Mouse (Mus musculus) bone marrow macrophage, adult 2 months (primary cell): ENCODE data around the gene Dvl2. TPM values are rescaled to one million over a fixed set of nuclear protein-coding genes. Genes with fewer than 3 reads are reported as not detected.
A peak's percentile ranks its signal among the peaks of the same experiment; 100 is the strongest.

Experiments used
- H3K27ac ChIP-seq: 2 replicates; pipeline ENCODE4 v1.5.1; 2012; ENCODE audit warnings: low read depth, low read length; ENCODE audit not compliant: insufficient read depth
- H3K4me1 ChIP-seq: 2 replicates; pipeline ENCODE4 v1.6.1; 2012; ENCODE audit warnings: low read length; ENCODE audit not compliant: control insufficient read depth, insufficient read depth
- H3K4me3 ChIP-seq: 2 replicates; pipeline ENCODE4 v1.5.1; 2012; ENCODE audit warnings: mild to moderate bottlenecking, low read length, moderate library complexity; ENCODE audit not compliant: insufficient read depth
- CTCF ChIP-seq: IDR thresholded peaks from 2 replicates; pipeline ENCODE4 v1.5.1; 2012; ENCODE audit warnings: low read depth, mild to moderate bottlenecking, low read length, moderate library complexity
- POLR2A ChIP-seq: IDR thresholded peaks from 2 replicates; pipeline ENCODE4 v1.6.1; 2012; ENCODE audit warnings: mild to moderate bottlenecking, low read depth, low read length, borderline replicate concordance
- polyA plus RNA-seq: library from polyadenylated mRNA; stranded (reverse); fragments of >200 nt; gene quantifications from 2 replicates; pipeline ENCODE4 v1.2.4, GENCODE M21; 2012; ENCODE audit not compliant: missing spikeins, insufficient read depth, insufficient read length

Dvl2 gene
- polyA plus RNA-seq, 1 experiment, result 25.8 TPM

GRCm38 (mm10) chr11:70017199-70017767 lies 16.9 kb downstream of the Dvl2 start:
- Histone ChIP-seq H3K27ac (no peak overlapping the region), H3K4me1 (peaks cover 24% of the 10 kb centered on the region)

GRCm38 (mm10) chr11:70018131-70018990 lies 18.0 kb downstream of the Dvl2 start:
- H3K4me3 ChIP-seq, result peak overlapping the region; percentile 51
- peaks cover 24% of the 10 kb centered on the region for H3K4me1 ChIP-seq
- H3K27ac ChIP-seq, result no peak overlapping the region
- TF ChIP-seq CTCF, result no peak

More at GRCm38 (mm10) chr11:70017199-70017767, 16.9 kb downstream of the Dvl2 start:
- TF ChIP-seq CTCF, result no peak
- TF ChIP-seq POLR2A, result no peak
- H3K4me3 ChIP-seq, result no peak overlapping the region

- TF ChIP-seq POLR2A (no peak), CTCF (no peak)
- Histone ChIP-seq H3K27ac (no peak overlapping the region), H3K4me1 (peaks cover 22% of the 10 kb centered on the region), H3K4me3 (peak overlapping the region; percentile 46; the same call in 1 of the 2 replicates)
These were observed 19.2 kb downstream of the Dvl2 start for GRCm38 (mm10) chr11:70019495-70020021.

GRCm38 (mm10) chr11:70020022-70020631 lies 19.7 kb downstream of the Dvl2 start:
- peaks cover 20% of the 10 kb centered on the region for H3K4me1 ChIP-seq
- H3K27ac ChIP-seq, result peak overlapping the region; percentile 3; the same call in 1 of the 2 replicates
- TF ChIP-seq POLR2A (no peak), CTCF (no peak)
- peak overlapping the region; percentile 16; the same call in 1 of the 2 replicates for H3K4me3 ChIP-seq

- Histone ChIP-seq H3K27ac (no peak overlapping the region), H3K4me1 (peaks cover 20% of the 10 kb centered on the region), H3K4me3 (peak overlapping the region; percentile 68)
- peak; percentile 58 for TF ChIP-seq CTCF
- no peak for TF ChIP-seq POLR2A
These were observed 20.4 kb downstream of the Dvl2 start for GRCm38 (mm10) chr11:70020731-70021263.

GRCm38 (mm10) chr11:70021264-70022132 lies 21.1 kb downstream of the Dvl2 start:
- peak overlapping the region; percentile 68 for H3K4me3 ChIP-seq
- H3K4me1 ChIP-seq, result peaks cover 20% of the 10 kb centered on the region
- no peak overlapping the region for H3K27ac ChIP-seq
- TF ChIP-seq CTCF (no peak), POLR2A (no peak)

GRCm38 (mm10) chr11:70023481-70024150 lies 23.2 kb downstream of the Dvl2 start:
- Histone ChIP-seq H3K27ac (no peak overlapping the region), H3K4me1 (peaks cover 15% of the 10 kb centered on the region), H3K4me3 (no peak overlapping the region)
- TF ChIP-seq POLR2A, result no peak
- no peak for TF ChIP-seq CTCF

- Histone ChIP-seq H3K4me1 (peaks cover 10% of the 10 kb centered on the region), H3K4me3 (no peak overlapping the region), H3K27ac (no peak overlapping the region)
- no peak for TF ChIP-seq POLR2A
- TF ChIP-seq CTCF, result no peak
These were observed 23.7 kb downstream of the Dvl2 start for GRCm38 (mm10) chr11:70024151-70024514.
